Mouse (Mus musculus): ENCODE measurements at regions not wholly inside any gene's neighbourhood (a gene's known extent, or its start where the extent isn't known, plus 50 kb on each side); places are given as distances from the start of the nearest gene placed in this dataset.

- TF ChIP-seq CTCF (IDR thresholded peaks at IDR 0.05 in 2 of 3, conservative IDR thresholded peaks at IDR 0.05 in 1 of 3; ENCODE audit: control insufficient read depth in 1 of 3, insufficient read depth in 1 of 3, low read depth in 2 of 3, low read length in 3 of 3, poor library complexity in 1 of 3, severe bottlenecking in 1 of 3) (no peak), GABPA (IDR thresholded peaks at IDR 0.05; ENCODE audit: low read depth, low read length) (no peak), POLR2A (IDR thresholded peaks at IDR 0.05; ENCODE audit: control insufficient read depth in 1 of 2, insufficient read depth in 1 of 2, low read depth in 1 of 2, low read length in 2 of 2, poor library complexity in 1 of 2) (no peak), TBP (IDR thresholded peaks at IDR 0.05; ENCODE audit: low read depth, low read length) (no peak), ZMIZ1 (IDR thresholded peaks at IDR 0.05; ENCODE audit: low read depth, low read length) (no peak), GATA1 (IDR thresholded peaks at IDR 0.05; ENCODE audit: low read depth, low read length) (no peak), ZKSCAN1 (IDR thresholded peaks at IDR 0.05; ENCODE audit: low read depth, low read length) (no peak)
Observed at GRCm38 (mm10) chr5:51202525-51203215, 364.9 kb downstream of the Ppargc1a start.
